Comparison of ENCODE assay signal across 8 mouse cellular contexts in genomic region chr11:78499004-78499403, GRCm38 (mm10). TPM values are rescaled to one million over a fixed set of nuclear protein-coding genes. Genes with fewer than 3 reads are reported as not detected.
DNase-seq lines count a peak whose midpoint lies in the region; ATAC-seq and TF ChIP-seq lines count a peak whose summit lies in the region.

Gene Vtn (plus strand): TSS chr11:78499091.

- H3K4me2 ChIP-seq in midbrain, embryonic 14.5 days (ENCODE audit: low read length), result peak within 1 kb of the TSS; percentile 75

- H3K4me1 ChIP-seq in bone marrow macrophage, adult 2 months (ENCODE audit: control insufficient read depth, insufficient read depth, low read length), result peaks cover 7% of the 10 kb centered on the region
- peaks cover 28% of the 10 kb centered on the region for H3K4me1 ChIP-seq in midbrain, embryonic 14.5 days (ENCODE audit: control insufficient read depth, insufficient read depth, low read length)

- H3K27ac ChIP-seq in bone marrow macrophage, adult 2 months (ENCODE audit: insufficient read depth, low read depth, low read length), result no peak within 1 kb of the TSS
- peak within 1 kb of the TSS; percentile 93 for H3K27ac ChIP-seq in midbrain, embryonic 14.5 days (replicated peaks; ENCODE audit: low read depth, low read length)

- no peak for TF ChIP-seq POLR2A in bone marrow macrophage, adult 2 months (IDR thresholded peaks at IDR 0.05; ENCODE audit: borderline replicate concordance, low read depth, low read length)

- H3K36me3 ChIP-seq in midbrain, embryonic 14.5 days (ENCODE audit: control insufficient read depth, insufficient read depth, low read length), result no peaks in the 10 kb centered on the region

- H3K9me3 ChIP-seq in midbrain, embryonic 14.5 days (ENCODE audit: control insufficient read depth, low read length), result no peaks in the 10 kb centered on the region

- H3K4me3 ChIP-seq in bone marrow macrophage, adult 2 months (ENCODE audit: insufficient read depth, low read length), result peak within 1 kb of the TSS; percentile 59
- peak within 1 kb of the TSS; percentile 91 for H3K4me3 ChIP-seq in midbrain, embryonic 14.5 days (replicated peaks; ENCODE audit: low read depth, low read length)

- no peak for TF ChIP-seq CTCF in bone marrow macrophage, adult 2 months (IDR thresholded peaks at IDR 0.05; ENCODE audit: low read depth, low read length)

- ATAC-seq in midbrain, embryonic 14.5 days (ENCODE audit: low FRiP score, low TSS enrichment), result no peak

- peak within 1 kb of the TSS; percentile 57 for H3K9ac ChIP-seq in midbrain, embryonic 14.5 days (replicated peaks; ENCODE audit: low read length)

- WGBS in midbrain, embryonic 14.5 days, result 45% methylated on average over 7 of the region's 7 CpGs

- 0 out of 2 replicates have a peak, but pooled peaks cover 5% of the 10 kb centered on the region for H3K27me3 ChIP-seq in midbrain, embryonic 14.5 days (ENCODE audit: control insufficient read depth, insufficient read depth, low read length)

- DNase-seq in heart, adult 11 months, result peak; percentile 98
- no peak for DNase-seq in heart, postnatal 4 days
- DNase-seq in gastrocnemius, postnatal 4 days (ENCODE audit: low spot score in 2 of 2), result peak in 1 of 2 experiments; percentile 50
- DNase-seq in layer of hippocampus, postnatal 10 days (ENCODE audit: low spot score in 2 of 2), result no peak
- no peak for DNase-seq in midbrain, embryonic 14.5 days
- DNase-seq in thymus, postnatal 14 days, result no peak
- no peak for DNase-seq in urinary bladder, postnatal 10 days (ENCODE audit: low spot score)

RNA-seq across cellular contexts. Expression of gene Vtn, which starts in this region (rescaled TPM):
- 1 to 10 TPM; 4.8 to 8.6 TPM for total RNA-seq in heart, postnatal 4 days (2021)
- polyA plus RNA-seq in bone marrow macrophage, adult 2 months (2012; ENCODE audit: insufficient read depth, insufficient read length, missing spikeins), result not detected in 2 replicates
- total RNA-seq in gastrocnemius, postnatal 4 days (2021), result 10 to 100 TPM; 23.8 to 27.4 TPM
- total RNA-seq in layer of hippocampus, postnatal 10 days (2021), result 10 to 100 TPM; 65.7 to 66.3 TPM
- 40.0 and 134 TPM in 2 replicates for polyA plus RNA-seq in midbrain, embryonic 14.5 days (2014; fragmentation: Nextera tagmentation; extraction: Ambion mirVana)

Comparison
In these comparisons a context has a peak if more than half of its experiments do, and no peak if none do; other contexts are left out.
1. RNA of gene Vtn (polyA plus RNA-seq): 40.0 to 134 TPM in midbrain, embryonic 14.5 days; not detected in bone marrow macrophage, adult 2 months; every median in the first group is over 10 times any median in the second.